Mouse (Mus musculus) intestine, embryonic 15.5 days (tissue): ENCODE measurements at regions not wholly inside any gene's neighbourhood (a gene's known extent, or its start where the extent isn't known, plus 50 kb on each side); places are given as distances from the start of the nearest gene placed in this dataset.

ENCODE experiments used
- ATAC-seq: fragments of 200-750 bp; cut with Nextera tagmentation; 2 replicates; pipeline ENCODE4 v1.8.0; 2017; ENCODE audit warnings: moderate TSS enrichment, moderate library complexity
- H3K27ac ChIP-seq: fragments of 300-500 bp; sonication (generic); 2 replicates; pipeline ENCODE4 v1.5.1; 2015; ENCODE audit warnings: mild to moderate bottlenecking, inconsistent platforms
- H3K27me3 ChIP-seq: fragments of 300-500 bp; sonication (generic); replicated peaks from 2 replicates; pipeline ENCODE4 v1.6.1; 2015; ENCODE audit warnings: inconsistent platforms
- H3K36me3 ChIP-seq: fragments of 300-500 bp; sonication (generic); 2 replicates; pipeline ENCODE4 v1.6.1; 2015; ENCODE audit warnings: inconsistent platforms
- H3K4me1 ChIP-seq: fragments of 300-500 bp; sonication (generic); replicated peaks from 2 replicates; pipeline ENCODE4 v1.6.1; 2015; ENCODE audit warnings: inconsistent platforms
- H3K4me2 ChIP-seq: fragments of 300-500 bp; sonication (generic); replicated peaks from 2 replicates; pipeline ENCODE4 v1.6.1; 2015; ENCODE audit warnings: mild to moderate bottlenecking, inconsistent platforms
- H3K4me3 ChIP-seq: fragments of 300-500 bp; sonication (generic); replicated peaks from 2 replicates; pipeline ENCODE4 v1.5.1; 2015; ENCODE audit warnings: inconsistent platforms
- H3K9ac ChIP-seq: fragments of 300-500 bp; sonication (generic); 2 replicates; pipeline ENCODE4 v1.6.1; 2015; ENCODE audit warnings: inconsistent platforms
- H3K9me3 ChIP-seq: fragments of 300-500 bp; sonication (generic); 2 replicates; pipeline ENCODE4 v1.6.1; 2016; ENCODE audit warnings: inconsistent platforms
- WGBS: fragments of 180-500 bp; shearing (Covaris S2); methylation state at CpG from one replicate; pipeline ENCODE4 v1.1.7; 2015; 5-methylcytosine and 5-hydroxymethylcytosine counted together

DNA sequence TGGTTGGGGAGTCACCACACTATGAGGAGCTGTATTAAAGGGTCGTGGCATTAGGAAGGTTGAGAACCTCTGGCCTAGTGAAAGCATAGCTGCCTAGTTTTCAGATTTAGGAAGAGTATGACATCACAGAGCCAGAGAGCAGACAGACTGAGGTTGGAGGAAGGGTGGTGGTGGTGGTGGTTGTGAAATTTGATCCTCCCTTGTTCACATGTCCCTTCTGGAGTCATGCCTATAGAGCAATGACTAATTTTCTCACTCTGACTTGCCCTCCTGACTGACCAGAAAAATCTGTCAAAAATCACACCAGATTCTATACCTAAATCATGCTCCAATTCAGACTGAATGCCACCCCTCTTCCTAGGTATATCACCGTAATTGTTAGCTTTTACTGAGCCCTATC lies 166.2 kb downstream of the Pah start:
- 73% methylated on average over 2 of the region's 2 CpGs for WGBS
- H3K9ac ChIP-seq: no peak overlapping the region
- H3K4me1 ChIP-seq: no peaks in the 10 kb centered on the region
- H3K36me3 ChIP-seq: no peaks in the 10 kb centered on the region
- no peak for ATAC-seq
- no peak overlapping the region for H3K4me2 ChIP-seq
- no peaks in the 10 kb centered on the region for H3K27me3 ChIP-seq
- no peak overlapping the region for H3K27ac ChIP-seq
- H3K4me3 ChIP-seq: no peak overlapping the region
- H3K9me3 ChIP-seq: no peaks in the 10 kb centered on the region

DNA sequence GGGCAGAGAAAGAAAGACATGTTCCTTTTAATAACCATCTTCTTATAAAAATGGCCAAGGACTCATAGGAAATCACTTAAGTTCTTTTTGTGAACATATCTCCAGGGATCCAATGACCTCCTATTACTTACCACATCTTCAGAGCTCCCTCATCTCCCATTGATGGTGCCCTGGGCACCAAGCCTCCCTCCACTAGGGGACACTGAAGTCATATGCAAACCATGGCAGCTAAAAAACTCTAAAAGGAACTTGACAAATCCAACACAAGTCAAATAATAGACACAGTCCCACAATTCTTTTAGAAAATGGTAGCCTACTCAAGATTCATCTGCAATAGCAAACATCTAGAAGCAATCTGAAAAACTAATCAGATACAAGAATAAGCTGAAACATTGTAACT lies 167.2 kb upstream of the Igf1 start:
- no peak overlapping the region for H3K4me3 ChIP-seq
- no peak overlapping the region for H3K4me2 ChIP-seq
- no peaks in the 10 kb centered on the region for H3K36me3 ChIP-seq
- no peak for ATAC-seq
- no peak overlapping the region for H3K9ac ChIP-seq
- no peaks in the 10 kb centered on the region for H3K4me1 ChIP-seq
- no peaks in the 10 kb centered on the region for H3K9me3 ChIP-seq
- no peaks in the 10 kb centered on the region for H3K27me3 ChIP-seq
- no peak overlapping the region for H3K27ac ChIP-seq

- no peak overlapping the region for H3K4me2 ChIP-seq
- H3K9me3 ChIP-seq: no peaks in the 10 kb centered on the region
- WGBS: 74% methylated on average over 4 of the region's 4 CpGs
- H3K9ac ChIP-seq: no peak overlapping the region
- no peak for ATAC-seq
- no peak overlapping the region for H3K4me3 ChIP-seq
- H3K4me1 ChIP-seq: no peaks in the 10 kb centered on the region
- H3K27ac ChIP-seq: no peak overlapping the region
- no peaks in the 10 kb centered on the region for H3K27me3 ChIP-seq
- H3K36me3 ChIP-seq: no peaks in the 10 kb centered on the region
Observed at GRCm38 (mm10) chr10:87696485-87696884, 161.6 kb upstream of the Igf1 start.

GRCm38 (mm10) chr10:87711209-87711608 lies 146.9 kb upstream of the Igf1 start:
- no peak overlapping the region for H3K4me2 ChIP-seq
- H3K36me3 ChIP-seq: no peaks in the 10 kb centered on the region
- no peak overlapping the region for H3K4me3 ChIP-seq
- no peaks in the 10 kb centered on the region for H3K27me3 ChIP-seq
- H3K4me1 ChIP-seq: no peaks in the 10 kb centered on the region
- no peak overlapping the region for H3K27ac ChIP-seq
- ATAC-seq: no peak
- H3K9me3 ChIP-seq: no peaks in the 10 kb centered on the region
- WGBS: 80% methylated on average over 4 of the region's 4 CpGs
- H3K9ac ChIP-seq: no peak overlapping the region

DNA sequence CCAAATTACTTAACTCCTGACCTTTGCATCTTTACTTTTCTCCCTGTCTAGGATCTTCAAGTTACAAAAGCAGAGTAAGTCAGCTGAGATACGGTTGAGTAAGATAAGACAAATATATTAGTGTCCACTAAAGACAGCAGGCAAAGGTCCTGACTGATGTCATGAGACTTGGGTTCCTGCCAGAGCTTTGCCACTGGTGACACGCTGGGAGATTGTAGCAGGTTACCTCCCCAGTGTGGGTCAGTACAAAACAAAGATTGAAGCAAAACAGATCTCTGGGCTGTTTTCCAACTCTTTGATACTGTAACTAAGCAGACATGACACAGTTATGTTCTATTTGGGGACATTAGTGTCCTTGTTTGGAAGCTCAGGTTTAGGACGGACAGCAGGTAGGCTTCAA lies 146.3 kb upstream of the Igf1 start:
- 35% methylated on average over 3 of the region's 3 CpGs for WGBS

DNA sequence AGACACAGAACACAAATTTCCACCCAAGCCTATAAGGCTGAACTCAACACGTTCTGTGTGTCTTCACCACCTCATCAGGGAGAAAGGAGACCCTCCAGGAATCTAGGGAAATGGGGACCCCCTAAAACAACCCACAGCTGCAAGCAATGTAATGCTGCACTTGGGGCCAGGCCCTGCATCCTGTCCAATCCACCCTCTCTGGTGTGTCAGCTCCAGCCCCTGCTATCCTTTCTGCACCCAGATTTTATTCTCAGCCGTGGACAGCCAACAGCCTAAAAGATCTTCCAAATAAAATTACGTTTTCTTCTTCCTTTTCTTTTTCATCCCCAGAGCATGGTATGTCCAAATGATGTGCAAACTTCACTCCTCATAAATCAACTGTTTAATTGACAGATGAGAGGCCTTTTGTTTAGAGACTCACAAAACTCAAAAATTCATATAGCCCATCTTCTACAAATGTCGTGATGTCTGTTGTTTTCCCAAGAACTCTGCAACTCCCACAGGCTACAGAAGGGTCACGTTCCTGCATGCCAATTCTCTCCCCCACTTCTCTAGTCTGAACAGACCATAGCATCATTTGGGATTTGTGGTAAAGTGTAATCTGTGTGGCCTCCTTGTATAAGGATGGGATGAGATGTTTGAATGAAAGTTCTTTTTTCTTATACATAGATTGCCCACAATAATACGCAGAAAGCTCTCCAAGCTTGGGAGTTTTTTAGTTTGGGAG lies 142.0 kb upstream of the Igf1 start:
- Histone ChIP-seq H3K4me3 (no peak overlapping the region), H3K4me2 (no peak overlapping the region), H3K9me3 (no peaks in the 10 kb centered on the region), H3K36me3 (no peaks in the 10 kb centered on the region), H3K27ac (no peak overlapping the region), H3K4me1 (no peaks in the 10 kb centered on the region), H3K9ac (no peak overlapping the region), H3K27me3 (no peaks in the 10 kb centered on the region)
- 66% methylated on average over 6 of the region's 6 CpGs for WGBS
- ATAC-seq: no peak

More for the DNA sequence above, 146.3 kb upstream of the Igf1 start:
- H3K4me2 ChIP-seq: no peak overlapping the region
- H3K27me3 ChIP-seq: no peaks in the 10 kb centered on the region
- H3K9me3 ChIP-seq: no peaks in the 10 kb centered on the region
- no peak overlapping the region for H3K9ac ChIP-seq
- no peak overlapping the region for H3K4me3 ChIP-seq
- no peak for ATAC-seq
- H3K4me1 ChIP-seq: no peaks in the 10 kb centered on the region
- no peak overlapping the region for H3K27ac ChIP-seq
- H3K36me3 ChIP-seq: no peaks in the 10 kb centered on the region

- H3K27ac ChIP-seq: no peak overlapping the region
- no peak overlapping the region for H3K4me3 ChIP-seq
- no peak overlapping the region for H3K9ac ChIP-seq
- H3K4me1 ChIP-seq: no peaks in the 10 kb centered on the region
- no peaks in the 10 kb centered on the region for H3K27me3 ChIP-seq
- no peak overlapping the region for H3K4me2 ChIP-seq
- ATAC-seq: no peak
- H3K9me3 ChIP-seq: no peaks in the 10 kb centered on the region
- no peaks in the 10 kb centered on the region for H3K36me3 ChIP-seq
Observed at GRCm38 (mm10) chr10:87717156-87717555, 140.9 kb upstream of the Igf1 start.

- H3K36me3 ChIP-seq: no peaks in the 10 kb centered on the region
- no peak overlapping the region for H3K4me2 ChIP-seq
- H3K27me3 ChIP-seq: no peaks in the 10 kb centered on the region
- H3K4me3 ChIP-seq: no peak overlapping the region
- no peaks in the 10 kb centered on the region for H3K4me1 ChIP-seq
- no peaks in the 10 kb centered on the region for H3K9me3 ChIP-seq
- H3K9ac ChIP-seq: no peak overlapping the region
- H3K27ac ChIP-seq: no peak overlapping the region
- ATAC-seq: no peak
- 91% methylated on average over 7 of the region's 7 CpGs for WGBS
Observed at GRCm38 (mm10) chr10:87718491-87718890, 139.6 kb upstream of the Igf1 start.

- no peak overlapping the region for H3K4me3 ChIP-seq
- H3K27me3 ChIP-seq: no peaks in the 10 kb centered on the region
- H3K36me3 ChIP-seq: no peaks in the 10 kb centered on the region
- ATAC-seq: no peak
- no peak overlapping the region for H3K9ac ChIP-seq
- H3K27ac ChIP-seq: no peak overlapping the region
- no peak overlapping the region for H3K4me2 ChIP-seq
- no peaks in the 10 kb centered on the region for H3K4me1 ChIP-seq
- H3K9me3 ChIP-seq: no peaks in the 10 kb centered on the region
Observed at GRCm38 (mm10) chr10:87719978-87720377, 138.1 kb upstream of the Igf1 start.

DNA sequence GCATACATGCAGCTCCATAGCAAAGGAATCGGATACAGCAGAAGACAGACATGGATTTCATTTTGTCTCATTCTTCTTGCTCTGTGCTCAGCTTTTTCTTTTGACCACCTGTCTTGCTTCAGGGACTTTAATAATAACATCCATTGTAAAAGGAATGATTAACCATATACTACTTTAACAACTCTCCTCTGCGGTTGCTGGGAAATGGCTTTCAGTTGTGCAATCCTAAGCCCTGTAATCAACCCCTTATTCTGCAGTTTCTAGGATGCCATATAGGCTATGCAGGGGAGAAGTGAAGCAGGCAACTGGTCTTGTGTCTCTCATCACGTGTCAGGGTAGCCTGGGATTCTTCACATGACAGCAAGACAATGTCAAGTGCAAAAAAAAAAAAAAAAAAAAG lies 135.8 kb upstream of the Igf1 start:
- Histone ChIP-seq H3K4me1 (no peaks in the 10 kb centered on the region), H3K4me3 (no peak overlapping the region), H3K9me3 (no peaks in the 10 kb centered on the region), H3K9ac (no peak overlapping the region), H3K4me2 (no peak overlapping the region), H3K36me3 (no peaks in the 10 kb centered on the region), H3K27ac (no peak overlapping the region), H3K27me3 (no peaks in the 10 kb centered on the region)
- WGBS: 66% methylated on average over 3 of the region's 3 CpGs
- ATAC-seq: no peak

GRCm38 (mm10) chr10:87732658-87733057 lies 125.4 kb upstream of the Igf1 start:
- no peak overlapping the region for H3K27ac ChIP-seq
- no peak overlapping the region for H3K4me3 ChIP-seq
- no peak overlapping the region for H3K9ac ChIP-seq
- no peak overlapping the region for H3K4me2 ChIP-seq
- no peaks in the 10 kb centered on the region for H3K4me1 ChIP-seq
- no peak for ATAC-seq
- WGBS: 78% methylated on average over 1 of the region's 1 CpGs
- H3K27me3 ChIP-seq: no peaks in the 10 kb centered on the region
- no peaks in the 10 kb centered on the region for H3K36me3 ChIP-seq
- H3K9me3 ChIP-seq: no peaks in the 10 kb centered on the region

DNA sequence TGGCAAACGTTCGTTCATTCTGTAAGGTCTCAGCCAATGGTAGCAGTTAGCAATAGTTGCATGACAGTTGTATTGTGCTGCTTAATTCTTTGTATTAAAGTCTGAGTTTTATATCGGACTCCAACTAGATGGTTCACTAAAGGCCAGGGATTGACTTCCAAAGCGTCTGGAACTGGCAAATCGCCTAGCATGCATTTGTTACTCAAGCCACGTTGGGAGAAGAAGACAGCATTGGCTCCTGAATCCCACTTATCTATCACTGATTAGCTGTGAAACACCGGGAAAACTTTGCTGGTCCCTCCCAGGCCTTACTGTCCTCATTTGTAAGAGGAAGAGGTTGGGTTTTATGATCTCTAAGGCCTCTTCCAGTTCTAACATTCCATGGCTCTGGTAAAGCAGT lies 124.8 kb upstream of the Igf1 start:
- H3K27me3 ChIP-seq: no peaks in the 10 kb centered on the region
- H3K9ac ChIP-seq: no peak overlapping the region
- 75% methylated on average over 7 of the region's 7 CpGs for WGBS
- H3K4me3 ChIP-seq: no peak overlapping the region
- H3K4me1 ChIP-seq: no peaks in the 10 kb centered on the region
- no peaks in the 10 kb centered on the region for H3K9me3 ChIP-seq
- H3K4me2 ChIP-seq: no peak overlapping the region
- no peak overlapping the region for H3K27ac ChIP-seq
- H3K36me3 ChIP-seq: no peaks in the 10 kb centered on the region
- ATAC-seq: no peak

DNA sequence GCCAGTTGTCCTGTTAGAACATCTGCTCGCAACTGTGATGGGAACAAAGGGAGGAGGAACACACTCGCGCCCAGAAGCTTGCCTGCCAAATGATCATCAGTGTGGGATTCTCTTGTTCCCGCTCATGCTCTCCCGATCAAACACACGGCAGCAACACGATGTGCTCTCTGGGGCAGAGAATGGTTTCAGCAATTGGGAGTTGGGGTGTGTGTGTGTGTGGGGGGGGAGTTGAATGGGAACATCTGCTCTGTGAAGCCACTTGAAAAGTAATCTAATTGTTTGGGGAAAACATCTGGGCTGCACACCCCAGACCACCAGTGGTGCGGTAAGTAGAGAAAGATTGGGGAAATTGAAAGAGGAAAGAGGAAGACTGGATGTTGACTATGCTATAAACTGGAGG lies 117.7 kb upstream of the Igf1 start:
- ATAC-seq: peak; percentile 72
- Histone ChIP-seq H3K4me2 (no peak overlapping the region), H3K27ac (0 out of 2 replicates have a peak overlapping the region, but pooled peaks have one; percentile 44), H3K9me3 (no peaks in the 10 kb centered on the region), H3K36me3 (no peaks in the 10 kb centered on the region), H3K9ac (no peak overlapping the region), H3K27me3 (no peaks in the 10 kb centered on the region), H3K4me1 (no peaks in the 10 kb centered on the region), H3K4me3 (no peak overlapping the region)
- WGBS: 53% methylated on average over 8 of the region's 8 CpGs
